Mouse (Mus musculus): ENCODE measurements around the gene Pik3c2g. TPM values are rescaled to one million over a fixed set of nuclear protein-coding genes. Genes with fewer than 3 reads are reported as not detected.
A peak's percentile ranks its signal among the peaks of the same experiment; 100 is the strongest.

Pik3c2g gene
- total RNA-seq (2012; rRNA removed), result not detected in 2 replicates
- not detected for polyA plus RNA-seq (2012; ENCODE audit: insufficient read depth in 1 of 2, insufficient read length in 2 of 2, low read depth in 1 of 2, low replicate concordance in 2 of 2, missing spikeins in 1 of 2)

GRCm38 (mm10) chr6:139586892-139587291, at the start of gene Pik3c2g:
Gene Pik3c2g, plus strand, starts transcription at chr6:139587221.
- Histone ChIP-seq H3K9me3 (replicated peaks; ENCODE audit: insufficient read depth, low read length) (no peaks in the 10 kb centered on the region), H3K79me2 (ENCODE audit: control insufficient read depth, insufficient read depth, low read length, poor library complexity) (no peaks in the 10 kb centered on the region), H3K4me1 (ENCODE audit: control insufficient read depth in 1 of 2, insufficient read depth in 2 of 2, low read length in 2 of 2) (no peaks in the 10 kb centered on the region), H3K4me3 (ENCODE audit: control insufficient read depth in 1 of 2, insufficient read depth in 1 of 2, low read depth in 2 of 2, low read length in 2 of 2) (no peak within 1 kb of the TSS), H3K27ac (ENCODE audit: control insufficient read depth, low read depth, low read length) (no peak within 1 kb of the TSS), H3K36me3 (ENCODE audit: control insufficient read depth in 1 of 2, insufficient read depth in 2 of 2, low read length in 2 of 2) (no peaks in the 10 kb centered on the region), H3K27me3 (ENCODE audit: control insufficient read depth in 1 of 2, insufficient read depth in 2 of 2, low read length in 2 of 2) (no peaks in the 10 kb centered on the region), H3K9ac (ENCODE audit: control insufficient read depth, low read depth, low read length, poor library complexity, severe bottlenecking) (no peak within 1 kb of the TSS)
- TF ChIP-seq CHD1 (IDR thresholded peaks at IDR 0.05; ENCODE audit: low read depth, low read length) (no peak), UBTF (IDR thresholded peaks at IDR 0.05; ENCODE audit: borderline replicate concordance, insufficient read depth, low read depth, low read length) (no peak), TBP (IDR thresholded peaks at IDR 0.05; ENCODE audit: low read depth, low read length) (no peak), HCFC1 (IDR thresholded peaks at IDR 0.05; ENCODE audit: low read depth, low read length) (no peak), USF1 (IDR thresholded peaks at IDR 0.05; ENCODE audit: low read depth, low read length) (no peak), MEF2A (IDR thresholded peaks at IDR 0.05; ENCODE audit: extremely low read depth, insufficient replicate concordance, low read depth, low read length, poor library complexity, severe bottlenecking) (no peak), POLR2A (IDR thresholded peaks at IDR 0.05; ENCODE audit: control insufficient read depth in 1 of 2, insufficient read depth in 1 of 2, low read depth in 1 of 2, low read length in 2 of 2, poor library complexity in 1 of 2) (no peak), NELFE (IDR thresholded peaks at IDR 0.05; ENCODE audit: low read depth, low read length) (no peak), SMC3 (IDR thresholded peaks at IDR 0.05; ENCODE audit: low read depth, low read length) (no peak), MYB (IDR thresholded peaks at IDR 0.05; ENCODE audit: low read depth, low read length) (no peak), ETS1 (IDR thresholded peaks at IDR 0.05; ENCODE audit: low read depth, low read length) (no peak), RCOR1 (IDR thresholded peaks at IDR 0.05; ENCODE audit: low read depth, low read length) (no peak), RAD21 (IDR thresholded peaks at IDR 0.05; ENCODE audit: low read depth, low read length) (no peak), MYC (IDR thresholded peaks at IDR 0.05; ENCODE audit: low read depth, low read length) (no peak), JUND (IDR thresholded peaks at IDR 0.05; ENCODE audit: low read depth, low read length) (no peak), EP300 (IDR thresholded peaks at IDR 0.05; ENCODE audit: low read depth in 1 of 2, low read length in 2 of 2) (no peak), ELF1 (IDR thresholded peaks at IDR 0.05; ENCODE audit: low read depth, low read length) (no peak)
- DNase-seq (ENCODE audit: low read depth, low spot score), result no peak

DNA sequence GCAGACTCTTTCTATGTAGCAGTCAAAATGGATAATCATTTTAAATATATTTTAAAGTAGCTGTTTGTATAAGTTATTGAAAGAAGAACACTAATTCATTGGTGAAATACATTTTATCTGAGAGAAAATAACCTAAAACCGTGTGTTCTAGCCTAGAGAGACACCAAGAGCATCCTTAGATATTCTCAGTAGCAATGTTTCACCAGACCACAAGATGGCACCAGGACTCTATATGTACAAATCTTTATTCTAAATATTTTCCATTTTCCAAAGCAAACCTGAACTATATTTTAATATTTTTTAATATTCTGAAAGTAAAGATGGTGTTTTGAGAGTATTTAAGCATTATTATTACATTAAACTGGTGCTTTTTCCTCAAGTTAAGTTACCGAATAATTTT, 48.6 kb upstream of the Pik3c2g start:
- no peak overlapping the region for H3K9ac ChIP-seq (ENCODE audit: control insufficient read depth, low read depth, low read length, poor library complexity, severe bottlenecking)
- no peaks in the 10 kb centered on the region for H3K4me1 ChIP-seq (ENCODE audit: control insufficient read depth in 1 of 2, insufficient read depth in 2 of 2, low read length in 2 of 2)
- no peak overlapping the region for H3K27ac ChIP-seq (ENCODE audit: control insufficient read depth, low read depth, low read length)
- H3K4me3 ChIP-seq (ENCODE audit: control insufficient read depth in 1 of 2, insufficient read depth in 1 of 2, low read depth in 2 of 2, low read length in 2 of 2), result no peak overlapping the region
- TF ChIP-seq MAX (IDR thresholded peaks at IDR 0.05; ENCODE audit: low read length), result no peak
- no peak for TF ChIP-seq MYC (IDR thresholded peaks at IDR 0.05; ENCODE audit: low read depth, low read length)
- no peak for TF ChIP-seq ZC3H11A (IDR thresholded peaks at IDR 0.05; ENCODE audit: low read depth, low read length)
- no peak for TF ChIP-seq NRF1 (IDR thresholded peaks at IDR 0.05; ENCODE audit: insufficient read depth, low read depth, low read length, poor library complexity, severe bottlenecking)
- TF ChIP-seq GATA1 (IDR thresholded peaks at IDR 0.05; ENCODE audit: low read depth, low read length), result no peak
- TF ChIP-seq UBTF (IDR thresholded peaks at IDR 0.05; ENCODE audit: borderline replicate concordance, insufficient read depth, low read depth, low read length), result no peak
- no peak for TF ChIP-seq ELF1 (IDR thresholded peaks at IDR 0.05; ENCODE audit: low read depth, low read length)
- TF ChIP-seq SMC3 (IDR thresholded peaks at IDR 0.05; ENCODE audit: low read depth, low read length), result peak; percentile 34
- TF ChIP-seq CTCF (IDR thresholded peaks at IDR 0.05 in 2 of 3, conservative IDR thresholded peaks at IDR 0.05 in 1 of 3; ENCODE audit: control insufficient read depth in 1 of 3, insufficient read depth in 1 of 3, low read depth in 2 of 3, low read length in 3 of 3, poor library complexity in 1 of 3, severe bottlenecking in 1 of 3), result peak in 1 of 3 experiments; percentile 41; a peak in 2 of 6 replicates
- peak; percentile 58 for TF ChIP-seq RAD21 (IDR thresholded peaks at IDR 0.05; ENCODE audit: low read depth, low read length)
- no peaks in the 10 kb centered on the region for H3K79me2 ChIP-seq (ENCODE audit: control insufficient read depth, insufficient read depth, low read length, poor library complexity)
- H3K36me3 ChIP-seq (ENCODE audit: control insufficient read depth in 1 of 2, insufficient read depth in 2 of 2, low read length in 2 of 2), result no peaks in the 10 kb centered on the region
- no peaks in the 10 kb centered on the region for H3K9me3 ChIP-seq (replicated peaks; ENCODE audit: insufficient read depth, low read length)
- DNase-seq (ENCODE audit: low read depth, low spot score), result peak; percentile 8
- no peaks in the 10 kb centered on the region for H3K27me3 ChIP-seq (ENCODE audit: control insufficient read depth in 1 of 2, insufficient read depth in 2 of 2, low read length in 2 of 2)

Data from MEL (cell line).